Mouse (Mus musculus) hindbrain, embryonic 10.5 days (tissue): ENCODE results near the gene Xpo4. TPM values are rescaled to one million over a fixed set of nuclear protein-coding genes. Genes with fewer than 3 reads are reported as not detected.

Experiments
- DNase-seq: peaks from one replicate; pipeline ENCODE4 v3.0.0-alpha.2; 2017; ENCODE audit warnings: low spot score
- H3K27ac ChIP-seq: fragments of 300-500 bp; sonication (generic); 2 replicates; pipeline ENCODE4 v1.5.1; 2016; ENCODE audit warnings: mild to moderate bottlenecking, moderate library complexity
- H3K27me3 ChIP-seq: fragments of 300-500 bp; sonication (generic); 2 replicates; pipeline ENCODE4 v1.6.1; 2016; ENCODE audit warnings: mild to moderate bottlenecking; ENCODE audit not compliant: poor library complexity, insufficient read depth, severe bottlenecking
- H3K36me3 ChIP-seq: fragments of 300-500 bp; sonication (generic); 2 replicates; pipeline ENCODE4 v1.6.1; 2016; ENCODE audit warnings: mild to moderate bottlenecking, moderate library complexity
- H3K4me1 ChIP-seq: fragments of 300-500 bp; sonication (generic); replicated peaks from 2 replicates; pipeline ENCODE4 v1.6.1; 2016; ENCODE audit warnings: mild to moderate bottlenecking
- H3K4me3 ChIP-seq: fragments of 300-500 bp; sonication (generic); 2 replicates; pipeline ENCODE4 v1.5.1; 2016; ENCODE audit warnings: mild to moderate bottlenecking, moderate library complexity
- H3K9me3 ChIP-seq: fragments of 300-500 bp; sonication (generic); 2 replicates; pipeline ENCODE4 v1.6.1; 2016; ENCODE audit warnings: mild to moderate bottlenecking, moderate library complexity
- WGBS: fragments of 180-500 bp; shearing (Covaris S2); methylation state at CpG from one replicate; pipeline ENCODE4 v1.1.7; 2016; 5-methylcytosine and 5-hydroxymethylcytosine counted together
- polyA plus RNA-seq: library from polyadenylated mRNA; unstranded; fragments of >200 nt; fragmentation: Nextera tagmentation; extraction: Ambion mirVana; gene quantifications from 2 replicates; pipeline ENCODE4 v1.2.1, GENCODE M21; 2016

Xpo4 gene
- polyA plus RNA-seq, result 23.1 and 27.5 TPM in 2 replicates

DNA sequence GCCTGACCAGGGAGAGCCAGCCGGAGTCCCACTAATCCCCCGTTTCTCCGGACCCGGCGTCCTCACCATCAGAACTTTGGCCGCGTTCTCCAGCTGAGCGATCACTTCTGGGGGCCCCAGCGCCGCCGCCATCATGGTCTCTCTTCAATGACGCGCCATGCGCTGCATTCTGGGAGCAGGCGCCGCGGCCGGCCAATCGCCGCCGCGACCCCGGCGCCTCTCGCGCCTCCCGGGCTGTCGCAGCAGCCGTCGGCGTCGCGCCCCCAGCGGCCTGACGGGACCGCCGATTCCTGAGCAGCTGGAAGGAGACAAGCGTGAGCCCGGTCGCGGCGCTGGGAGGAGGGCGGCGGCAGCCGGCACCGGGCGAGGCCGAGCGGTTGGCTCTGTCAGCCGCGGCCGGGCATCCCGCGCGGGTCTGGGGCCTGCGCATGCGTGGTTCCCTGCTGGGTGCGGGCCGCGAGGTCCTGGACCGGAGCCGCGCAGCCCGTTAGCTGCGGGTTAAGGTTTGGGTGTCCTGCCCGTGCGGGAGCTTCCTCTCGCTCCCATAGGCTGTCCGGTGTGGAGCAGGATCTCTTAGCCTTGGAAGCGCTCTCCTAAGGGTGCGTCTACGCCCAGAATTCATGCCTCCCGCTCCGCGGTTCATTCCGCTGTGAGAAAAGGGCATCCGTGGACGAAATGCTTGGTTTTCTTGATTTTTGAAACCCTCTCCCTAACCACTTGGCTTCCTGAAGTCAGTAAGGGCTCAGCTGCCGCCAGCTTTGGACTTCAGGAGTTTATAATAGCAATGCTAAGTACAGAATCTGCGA, at the start of gene Xpo4:
Gene Xpo4, minus strand, starts transcription at position 609 of the 806 bp plus-strand sequence.
- H3K27ac ChIP-seq, result peak within 1 kb of the TSS; percentile 98

GRCm38 (mm10) chr14:57712884-57713283, 47.7 kb upstream of the Xpo4 start:
- no peaks in the 10 kb centered on the region for H3K9me3 ChIP-seq

More for the DNA sequence above, at the start of gene Xpo4:
- Histone ChIP-seq H3K9me3 (no peaks in the 10 kb centered on the region), H3K36me3 (no peaks in the 10 kb centered on the region; the same call in none of the 2 replicates), H3K4me3 (peak within 1 kb of the TSS; percentile 78), H3K4me1 (peaks cover 21% of the 10 kb centered on the region), H3K27me3 (no peaks in the 10 kb centered on the region)
- WGBS, result under 1% methylated on average over 80 of the region's 80 CpGs
- peak; percentile 90 for DNase-seq

DNA sequence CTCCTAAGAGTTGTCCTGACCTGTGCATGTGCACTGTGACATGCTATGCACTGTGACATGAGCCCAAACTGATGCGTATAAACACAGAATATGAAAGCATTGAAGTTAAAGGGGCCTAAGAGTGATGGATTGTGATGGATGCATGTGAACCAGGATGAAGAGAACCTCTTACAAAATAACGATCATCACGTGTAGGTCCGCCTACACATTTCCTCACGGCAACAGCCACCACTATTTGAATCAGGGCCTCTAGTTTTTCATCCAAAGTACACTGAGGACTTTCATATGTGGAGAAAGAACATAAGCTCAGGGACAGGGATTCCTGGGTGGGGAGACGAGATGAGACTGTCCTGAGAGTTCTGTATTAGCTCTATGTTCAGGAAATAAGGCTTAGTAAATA, 45.8 kb upstream of the Xpo4 start:
- DNase-seq, result no peak
- Histone ChIP-seq H3K4me3 (no peak overlapping the region), H3K9me3 (no peaks in the 10 kb centered on the region), H3K36me3 (peaks cover 18% of the 10 kb centered on the region), H3K27me3 (no peaks in the 10 kb centered on the region), H3K4me1 (peaks cover 57% of the 10 kb centered on the region), H3K27ac (no peak overlapping the region)
- WGBS, result 91% methylated on average over 6 of the region's 6 CpGs

More at GRCm38 (mm10) chr14:57712884-57713283, 47.7 kb upstream of the Xpo4 start:
- peaks cover 24% of the 10 kb centered on the region for H3K36me3 ChIP-seq
- no peaks in the 10 kb centered on the region for H3K27me3 ChIP-seq
- no peak overlapping the region for H3K4me3 ChIP-seq
- no peak overlapping the region for H3K27ac ChIP-seq
- no peak for DNase-seq
- peaks cover 56% of the 10 kb centered on the region for H3K4me1 ChIP-seq
- 91% methylated on average over 1 of the region's 1 CpGs for WGBS

- Histone ChIP-seq H3K27me3 (no peaks in the 10 kb centered on the region), H3K4me3 (no peak overlapping the region; the same call in 1 of the 2 replicates), H3K27ac (peak overlapping the region; percentile 62), H3K4me1 (peaks cover 44% of the 10 kb centered on the region), H3K36me3 (peaks cover 32% of the 10 kb centered on the region), H3K9me3 (no peaks in the 10 kb centered on the region)
- 28% methylated on average over 10 of the region's 10 CpGs for WGBS
- DNase-seq, result peak; percentile 62
These were observed 43.9 kb upstream of the Xpo4 start for GRCm38 (mm10) chr14:57709171-57709570.

DNA sequence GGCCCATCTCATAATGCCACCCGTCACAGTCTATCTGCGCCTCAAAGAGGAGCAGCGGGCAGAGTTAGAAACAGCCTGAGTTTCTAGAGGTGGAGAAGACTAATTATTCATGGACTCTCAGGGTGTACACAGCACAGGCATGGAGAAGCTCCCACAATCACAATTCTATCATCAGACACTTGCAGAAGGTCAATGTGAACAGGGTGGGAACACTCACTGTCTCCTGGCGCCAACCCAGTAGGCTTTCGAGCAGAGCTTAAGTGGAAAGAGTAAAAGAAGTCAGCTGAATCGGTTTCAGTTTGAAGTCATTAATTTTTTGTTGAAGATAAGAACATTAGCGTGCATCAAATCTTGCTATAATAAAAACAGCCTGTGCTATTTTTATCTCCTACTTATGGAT, 43.4 kb upstream of the Xpo4 start:
- DNase-seq, result no peak
- H3K27ac ChIP-seq, result no peak overlapping the region; the same call in 1 of the 2 replicates

GRCm38 (mm10) chr14:57707100-57707893, 42.1 kb upstream of the Xpo4 start:
- no peaks in the 10 kb centered on the region for H3K27me3 ChIP-seq
- H3K9me3 ChIP-seq, result no peaks in the 10 kb centered on the region
- H3K36me3 ChIP-seq, result peaks cover 35% of the 10 kb centered on the region
- no peak overlapping the region for H3K4me3 ChIP-seq
- peak overlapping the region; percentile 81 for H3K27ac ChIP-seq
- peak; percentile 23 for DNase-seq
- H3K4me1 ChIP-seq, result peaks cover 45% of the 10 kb centered on the region
- 53% methylated on average over 18 of the region's 18 CpGs for WGBS

More for the DNA sequence above, 43.4 kb upstream of the Xpo4 start:
- peaks cover 44% of the 10 kb centered on the region for H3K4me1 ChIP-seq
- 83% methylated on average over 7 of the region's 7 CpGs for WGBS
- H3K9me3 ChIP-seq, result no peaks in the 10 kb centered on the region
- H3K36me3 ChIP-seq, result peaks cover 32% of the 10 kb centered on the region
- H3K27me3 ChIP-seq, result no peaks in the 10 kb centered on the region
- no peak overlapping the region for H3K4me3 ChIP-seq

DNA sequence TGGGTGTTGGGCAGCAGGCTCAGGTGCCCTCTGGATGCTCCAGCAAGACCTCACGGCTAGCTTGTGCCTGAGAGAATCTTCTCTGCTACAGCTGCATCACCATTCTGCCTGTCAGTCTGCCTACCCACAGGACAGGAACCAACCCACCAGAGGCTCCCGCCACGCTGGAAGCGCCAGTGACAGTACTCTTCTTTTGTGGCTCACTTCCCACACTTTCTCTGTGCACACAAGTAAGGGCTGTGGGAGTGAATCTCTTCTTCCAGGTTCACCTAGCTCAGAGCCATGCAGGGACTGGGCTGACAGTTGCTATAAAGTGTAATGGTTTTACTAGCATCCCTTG, 41.5 kb upstream of the Xpo4 start:
- 76% methylated on average over 4 of the region's 4 CpGs for WGBS
- Histone ChIP-seq H3K9me3 (no peaks in the 10 kb centered on the region), H3K4me3 (no peak overlapping the region), H3K27me3 (no peaks in the 10 kb centered on the region), H3K27ac (peak overlapping the region; percentile 81), H3K4me1 (peaks cover 50% of the 10 kb centered on the region), H3K36me3 (peaks cover 40% of the 10 kb centered on the region)
- no peak for DNase-seq

GRCm38 (mm10) chr14:57705759-57706158, 40.5 kb upstream of the Xpo4 start:
- peaks cover 46% of the 10 kb centered on the region for H3K36me3 ChIP-seq
- no peaks in the 10 kb centered on the region for H3K9me3 ChIP-seq
- H3K27ac ChIP-seq, result no peak overlapping the region
- DNase-seq, result no peak
- H3K27me3 ChIP-seq, result no peaks in the 10 kb centered on the region
- H3K4me3 ChIP-seq, result no peak overlapping the region
- peaks cover 48% of the 10 kb centered on the region for H3K4me1 ChIP-seq
- 89% methylated on average over 4 of the region's 4 CpGs for WGBS

DNA sequence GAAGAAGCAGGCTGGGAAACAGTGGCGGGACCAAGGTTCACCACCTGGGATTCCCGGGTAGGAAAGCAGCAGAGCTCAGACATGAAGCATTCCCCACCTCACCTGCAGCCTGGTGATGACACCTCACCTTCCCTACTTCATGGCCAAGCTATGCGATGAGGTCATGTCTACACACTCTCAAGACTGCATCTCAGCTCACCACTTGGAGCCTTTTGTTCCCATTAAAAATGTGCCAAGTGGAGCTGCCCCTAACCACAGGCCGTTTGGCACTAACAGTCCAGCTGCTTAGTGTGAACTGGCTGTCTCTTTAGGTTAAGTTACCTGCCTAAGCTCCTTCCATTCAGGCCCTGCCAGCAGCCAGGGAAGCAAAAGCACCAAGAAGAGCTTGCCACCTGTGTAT, 39.8 kb upstream of the Xpo4 start:
- Histone ChIP-seq H3K9me3 (no peaks in the 10 kb centered on the region), H3K4me3 (no peak overlapping the region), H3K27ac (no peak overlapping the region), H3K36me3 (peaks cover 52% of the 10 kb centered on the region), H3K27me3 (no peaks in the 10 kb centered on the region), H3K4me1 (peaks cover 41% of the 10 kb centered on the region)
- WGBS, result 87% methylated on average over 4 of the region's 4 CpGs
- no peak for DNase-seq

DNA sequence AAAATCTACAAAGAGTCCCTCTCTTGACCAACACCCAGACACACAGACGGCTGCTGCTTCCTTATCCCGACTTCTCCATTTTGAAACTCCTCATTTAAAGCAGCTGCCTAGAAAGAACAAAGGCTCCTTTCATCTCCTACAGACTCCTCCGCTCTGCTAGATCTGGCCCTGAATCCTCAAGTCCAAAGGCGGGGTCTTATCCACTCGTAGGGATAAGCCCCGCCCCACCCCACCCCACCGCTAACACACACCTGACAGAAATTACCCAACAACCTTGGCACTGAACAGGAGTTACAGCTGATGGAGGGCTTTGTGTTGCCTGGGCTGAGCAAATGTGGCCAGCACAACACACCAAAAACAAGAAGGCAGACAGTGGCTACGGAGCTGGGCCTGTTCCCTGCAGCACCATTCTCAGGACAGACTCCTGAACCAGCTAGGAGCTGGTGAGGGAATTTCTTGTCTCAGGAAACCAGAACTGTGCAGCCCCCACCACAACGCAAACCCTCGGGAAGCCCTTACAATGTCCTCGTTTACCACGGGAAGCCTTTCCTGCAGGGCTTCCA, 36.8 kb upstream of the Xpo4 start:
- peaks cover 11% of the 10 kb centered on the region for H3K4me1 ChIP-seq
- no peak overlapping the region for H3K4me3 ChIP-seq
- H3K27me3 ChIP-seq, result no peaks in the 10 kb centered on the region
- H3K36me3 ChIP-seq, result peaks cover 76% of the 10 kb centered on the region
- DNase-seq, result no peak
- no peaks in the 10 kb centered on the region for H3K9me3 ChIP-seq
- peak overlapping the region; percentile 73 for H3K27ac ChIP-seq
- 67% methylated on average over 12 of the region's 12 CpGs for WGBS

GRCm38 (mm10) chr14:57699461-57699970, 34.3 kb upstream of the Xpo4 start:
- Histone ChIP-seq H3K4me1 (peaks cover 6% of the 10 kb centered on the region; the same call in 1 of the 2 replicates), H3K4me3 (no peak overlapping the region), H3K9me3 (no peaks in the 10 kb centered on the region), H3K27ac (no peak overlapping the region), H3K36me3 (peaks cover 81% of the 10 kb centered on the region), H3K27me3 (no peaks in the 10 kb centered on the region)
- no peak for DNase-seq
- WGBS, result 96% methylated on average over 33 of the region's 33 CpGs

- Histone ChIP-seq H3K9me3 (no peaks in the 10 kb centered on the region), H3K27me3 (no peaks in the 10 kb centered on the region), H3K4me1 (peaks cover 6% of the 10 kb centered on the region; the same call in 1 of the 2 replicates), H3K27ac (no peak overlapping the region), H3K36me3 (peaks cover 86% of the 10 kb centered on the region), H3K4me3 (no peak overlapping the region)
- no peak for DNase-seq
- WGBS, result 92% methylated on average over 10 of the region's 10 CpGs
These were observed 33.8 kb upstream of the Xpo4 start for GRCm38 (mm10) chr14:57699016-57699415.
